Mouse (Mus musculus): ENCODE results near the gene Gdf7.

- TF ChIP-seq TAL1 (IDR thresholded peaks at IDR 0.05; ENCODE audit: low read length): no peak
- TF ChIP-seq GATA1 (IDR thresholded peaks at IDR 0.05; ENCODE audit: low read length): no peak
Observed at GRCm38 (mm10) chr12:8260297-8260696, 41.5 kb downstream of the Gdf7 start.
